Mouse (Mus musculus): ENCODE measurements around the gene Farp1.

Gene Farp1

GRCm38 (mm10) chr14:121310325-121311080, 275.5 kb downstream of the Farp1 start:
- DNase-seq (ENCODE audit: low spot score in 2 of 2) = no peak

DNA sequence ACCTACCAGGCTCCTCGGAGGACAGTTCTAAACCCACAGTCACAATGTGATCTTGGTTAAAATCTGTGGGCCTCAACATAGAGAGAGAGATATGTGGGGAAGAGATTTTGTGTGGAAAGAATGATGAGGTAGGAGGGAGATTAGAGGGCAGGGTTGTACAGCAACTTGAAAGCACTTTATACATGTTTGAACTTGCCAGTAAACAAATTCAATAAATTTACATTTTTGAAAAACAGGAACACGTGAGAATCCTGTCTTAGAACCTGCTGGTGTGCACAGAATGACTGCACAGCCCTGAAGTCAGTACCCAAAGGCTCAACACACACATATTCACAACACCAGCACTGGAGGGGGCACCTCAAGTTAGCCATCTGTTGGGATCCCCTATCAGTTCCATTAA, 276.1 kb downstream of the Farp1 start:
- no peak for DNase-seq (ENCODE audit: low spot score in 2 of 2)

GRCm38 (mm10) chr14:121313283-121313682, 278.3 kb downstream of the Farp1 start:
- DNase-seq (ENCODE audit: low spot score in 2 of 2) = no peak

DNA sequence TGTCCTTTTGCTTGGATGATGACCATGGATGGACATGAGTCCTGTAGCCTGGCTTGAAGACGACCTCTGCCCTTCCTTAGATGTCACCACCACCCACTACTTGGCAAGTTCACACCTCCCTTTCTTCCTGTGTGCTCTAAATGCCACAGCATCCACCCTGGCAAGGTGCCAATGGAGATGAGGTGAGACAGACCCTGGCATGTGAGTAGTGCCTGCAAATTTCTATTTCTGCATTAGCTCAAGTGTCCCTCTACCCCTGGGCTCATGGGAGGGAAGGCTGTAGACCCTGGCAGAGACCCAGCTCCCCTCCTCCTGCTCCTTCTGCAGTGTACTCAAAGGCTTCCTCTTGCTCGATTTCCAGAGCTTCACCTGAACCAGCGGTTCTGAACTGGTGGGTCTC, 279.9 kb downstream of the Farp1 start:
- DNase-seq (ENCODE audit: low spot score in 2 of 2) = no peak

GRCm38 (mm10) chr14:121316136-121316535, 281.1 kb downstream of the Farp1 start:
- DNase-seq (ENCODE audit: low spot score in 2 of 2) = no peak

DNA sequence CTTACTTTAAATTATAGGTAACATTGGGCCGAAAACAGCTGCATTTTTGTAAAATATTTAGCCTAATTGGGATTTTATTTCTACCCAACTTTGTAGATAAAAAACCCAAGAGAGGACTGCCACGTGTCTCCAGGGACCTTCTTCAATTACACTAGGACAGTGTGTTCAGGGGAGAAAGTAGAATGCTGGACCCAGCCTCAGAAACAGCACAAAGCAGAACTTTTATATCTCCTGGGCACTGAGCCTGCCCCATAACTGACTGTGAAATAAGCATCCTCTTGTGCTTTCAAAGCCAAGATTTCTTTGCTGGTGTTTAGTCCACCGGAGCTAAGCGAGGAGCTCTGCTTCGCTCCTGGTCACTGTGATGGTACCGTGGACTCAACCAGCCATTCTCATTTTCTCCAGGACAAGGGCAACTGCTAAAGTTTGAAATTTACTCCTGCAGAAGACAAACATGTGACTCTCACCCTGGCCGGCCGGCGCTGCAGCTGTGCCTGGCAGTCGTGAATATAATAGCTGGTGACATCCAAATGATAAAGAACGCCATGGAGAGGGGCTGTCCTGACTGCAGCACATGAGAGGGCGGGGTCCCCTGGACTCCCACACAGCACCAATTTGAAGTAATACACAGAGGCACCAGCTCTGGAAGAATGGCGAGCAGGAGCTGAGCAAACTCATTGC, 281.8 kb downstream of the Farp1 start:
- no peak for DNase-seq (ENCODE audit: low spot score in 2 of 2)

- DNase-seq (ENCODE audit: low spot score in 2 of 2) = no peak
Observed at GRCm38 (mm10) chr14:121317312-121317671, 282.3 kb downstream of the Farp1 start.

DNA sequence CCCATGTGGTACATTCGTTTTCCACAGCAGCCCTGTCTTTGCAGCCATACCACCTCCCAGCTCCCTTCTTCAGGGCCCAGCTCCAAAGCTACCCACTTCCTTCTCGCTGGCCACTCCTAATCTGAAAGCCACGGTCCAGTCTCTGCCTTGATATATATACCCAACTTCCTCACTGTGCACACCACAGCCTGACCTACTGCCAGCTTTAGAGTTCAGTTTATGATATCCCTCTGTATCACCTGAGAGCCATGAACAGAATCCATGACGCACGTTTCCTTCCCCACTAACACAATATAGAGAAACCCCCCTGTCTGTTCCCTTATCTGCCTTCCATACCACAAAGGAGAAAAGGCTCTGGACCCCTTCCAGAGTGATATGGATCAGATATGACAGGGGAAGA, 283.4 kb downstream of the Farp1 start:
- no peak for DNase-seq (ENCODE audit: low spot score in 2 of 2)

DNA sequence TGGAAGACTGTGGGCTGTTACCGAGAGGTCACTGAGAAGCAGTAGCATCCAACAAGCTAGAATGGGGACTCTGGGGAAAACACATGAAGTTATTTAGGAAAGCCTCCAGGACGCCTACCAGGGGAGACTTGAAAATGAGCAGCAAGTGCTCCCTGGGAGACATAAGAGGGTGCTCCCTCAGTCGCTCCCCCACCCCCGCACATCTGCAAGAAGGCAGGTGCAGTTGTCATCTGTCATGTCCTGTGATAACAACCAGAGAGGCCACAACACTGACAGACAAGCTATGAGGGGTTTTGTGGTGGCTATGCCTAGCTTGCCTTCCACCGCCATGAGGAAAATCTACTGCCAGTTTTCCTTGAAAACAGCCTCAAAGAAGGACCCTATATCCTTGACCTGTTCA, 287.1 kb downstream of the Farp1 start:
- DNase-seq (ENCODE audit: low spot score in 2 of 2) = no peak

GRCm38 (mm10) chr14:121322641-121323040, 287.6 kb downstream of the Farp1 start:
- DNase-seq (ENCODE audit: low spot score in 2 of 2) = no peak

GRCm38 (mm10) chr14:121324521-121325330, 289.7 kb downstream of the Farp1 start:
- DNase-seq (ENCODE audit: low spot score in 2 of 2) = no peak

DNA sequence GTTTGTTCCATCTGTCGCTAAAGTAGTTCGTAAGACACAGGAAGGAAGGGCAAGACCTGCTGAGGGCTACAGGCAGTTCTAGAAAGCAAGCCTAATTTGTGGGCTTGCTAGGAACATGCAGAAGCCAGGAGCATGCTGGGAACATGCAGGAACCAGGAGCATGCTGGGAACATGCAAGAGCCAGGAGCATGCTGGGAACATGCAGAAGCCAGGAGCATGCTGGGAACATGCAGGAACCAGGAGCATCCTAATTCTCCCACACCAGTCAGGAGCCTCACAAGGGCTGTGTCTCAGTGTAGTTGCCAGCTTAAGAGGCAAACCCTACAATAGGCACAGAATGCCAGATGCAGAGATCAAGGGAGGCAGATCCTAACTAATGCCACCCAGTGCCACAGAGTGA, 291.4 kb downstream of the Farp1 start:
- no peak for DNase-seq (ENCODE audit: low spot score in 2 of 2)

DNA sequence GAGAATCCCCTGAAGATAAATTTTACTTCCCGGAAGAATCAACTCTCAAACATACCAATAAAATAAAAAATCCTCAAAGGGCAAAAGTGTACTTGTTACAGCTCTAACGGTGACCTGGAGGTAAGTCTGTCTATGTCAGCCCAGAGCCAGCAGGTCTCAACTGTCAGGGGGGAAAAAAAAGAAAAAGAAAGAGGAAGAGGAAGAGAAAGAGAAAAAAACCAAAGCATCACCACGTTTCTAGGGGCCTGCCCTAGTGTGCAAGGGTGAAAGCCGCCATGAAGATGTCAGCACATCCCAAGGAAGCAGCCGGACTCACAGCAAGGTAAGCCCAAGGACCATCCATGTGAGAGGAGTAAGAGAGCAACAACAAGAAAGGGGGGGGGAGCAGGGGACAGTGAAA, 293.9 kb downstream of the Farp1 start:
- DNase-seq (ENCODE audit: low spot score in 2 of 2) = no peak

DNA sequence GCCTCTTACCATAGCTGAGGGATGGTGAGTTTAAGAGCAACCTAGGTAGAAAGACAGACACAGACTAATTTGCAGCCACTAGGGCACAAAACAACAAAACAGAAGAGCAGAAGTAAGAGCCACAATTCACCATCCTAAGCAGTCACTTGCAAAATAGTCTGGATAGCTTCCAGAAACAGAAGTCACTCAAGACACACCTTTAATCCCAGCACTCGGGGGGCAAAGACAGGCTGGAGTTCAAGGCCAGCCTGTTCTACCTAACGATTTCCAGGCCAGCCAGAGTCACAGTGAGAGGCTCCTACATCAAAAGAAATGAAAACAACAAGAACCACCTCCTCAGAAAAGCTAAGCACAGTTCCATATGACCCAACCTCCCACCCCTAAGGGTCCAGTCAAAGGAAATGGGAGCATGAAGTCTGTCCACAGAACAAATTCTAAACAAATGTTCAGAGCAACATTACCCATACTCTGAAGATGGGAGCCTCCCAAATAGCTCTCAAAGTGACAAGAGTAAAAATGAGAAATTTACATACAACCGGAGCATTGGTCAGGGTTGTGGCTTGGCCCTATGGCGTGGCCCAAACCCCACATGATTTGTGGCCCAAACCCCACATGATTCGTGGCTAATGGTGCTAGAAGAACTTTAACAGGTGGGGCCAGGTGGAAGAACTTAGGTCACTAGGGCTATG, 294.5 kb downstream of the Farp1 start:
- DNase-seq (ENCODE audit: low spot score in 2 of 2) = no peak

DNA sequence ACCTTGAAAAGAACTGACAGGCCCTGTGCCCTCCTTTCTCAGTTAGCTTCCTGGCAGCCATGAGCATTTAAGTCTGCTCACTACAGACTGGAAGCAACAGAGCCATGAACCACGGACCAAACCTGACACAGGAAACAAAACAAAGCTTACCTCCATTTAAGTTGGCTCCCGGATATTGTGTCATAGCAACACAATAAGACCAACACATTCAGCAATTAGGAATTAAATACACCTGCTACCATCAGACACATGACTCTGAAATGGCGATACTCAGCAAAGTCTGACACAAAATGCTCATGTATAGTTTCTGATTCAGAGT, 295.0 kb downstream of the Farp1 start:
- DNase-seq (ENCODE audit: low spot score in 2 of 2) = no peak

All from urinary bladder, postnatal 4 days (tissue).